Mouse (Mus musculus) bone marrow, adult 2 months (tissue): ENCODE measurements around the gene Sp1.

ENCODE experiments used
- CTCF ChIP-seq: fragments of 200-500 bp; IDR thresholded peaks from 2 replicates; pipeline ENCODE4 v1.5.1; 2011; ENCODE audit warnings: low read length, control low read depth; ENCODE audit not compliant: control insufficient read depth, insufficient read depth
- POLR2A ChIP-seq: fragments of 200-500 bp; IDR thresholded peaks from 2 replicates; pipeline ENCODE4 v1.6.1; 2011; ENCODE audit warnings: low read depth, mild to moderate bottlenecking, control low read depth, low read length, borderline replicate concordance; ENCODE audit not compliant: control insufficient read depth

- no peak for TF ChIP-seq CTCF
- TF ChIP-seq POLR2A, result no peak
These were observed 27.2 kb downstream of the Sp1 start for GRCm38 (mm10) chr15:102433173-102433572.
